Mouse (Mus musculus): ENCODE measurements around the gene Ddx58. TPM values are rescaled to one million over a fixed set of nuclear protein-coding genes. Genes with fewer than 3 reads are reported as not detected.

Ddx58 gene
- polyA plus RNA-seq, 1 experiment, result 19.9 TPM

GRCm38 (mm10) chr4:40234256-40234655 is 5.4 kb downstream of the Ddx58 start:
- TF ChIP-seq POLR2A (IDR thresholded peaks at IDR 0.05; ENCODE audit: low read depth, low read length), result no peak
- TF ChIP-seq CTCF (IDR thresholded peaks at IDR 0.05; ENCODE audit: extremely low read depth, insufficient read length, insufficient replicate concordance, low read depth, low read length), result no peak

GRCm38 (mm10) chr4:40233062-40233664 is 6.5 kb downstream of the Ddx58 start:
- WGBS, result 90% methylated on average over 7 of the region's 7 CpGs
- Histone ChIP-seq H3K4me3 (ENCODE audit: low read depth, low read length) (no peak overlapping the region), H3K36me3 (ENCODE audit: control insufficient read depth, insufficient read depth, low read length) (peaks cover 31% of the 10 kb centered on the region), H3K4me1 (ENCODE audit: control insufficient read depth, insufficient read depth, insufficient read length, low read length) (no peaks in the 10 kb centered on the region), H3K27ac (ENCODE audit: insufficient read depth, low read depth, low read length) (no peak overlapping the region), H3K27me3 (ENCODE audit: control insufficient read depth, insufficient read depth, low read length) (no peaks in the 10 kb centered on the region)
- TF ChIP-seq CTCF (IDR thresholded peaks at IDR 0.05; ENCODE audit: extremely low read depth, insufficient read length, insufficient replicate concordance, low read depth, low read length) (no peak), POLR2A (IDR thresholded peaks at IDR 0.05; ENCODE audit: low read depth, low read length) (no peak)

More at GRCm38 (mm10) chr4:40234256-40234655, 5.4 kb downstream of the Ddx58 start:
- no peak overlapping the region for H3K27ac ChIP-seq (ENCODE audit: insufficient read depth, low read depth, low read length)
- H3K27me3 ChIP-seq (ENCODE audit: control insufficient read depth, insufficient read depth, low read length), result no peaks in the 10 kb centered on the region
- 83% methylated on average over 6 of the region's 6 CpGs for WGBS
- H3K36me3 ChIP-seq (ENCODE audit: control insufficient read depth, insufficient read depth, low read length), result peaks cover 27% of the 10 kb centered on the region
- H3K4me3 ChIP-seq (ENCODE audit: low read depth, low read length), result no peak overlapping the region
- no peaks in the 10 kb centered on the region for H3K4me1 ChIP-seq (ENCODE audit: control insufficient read depth, insufficient read depth, insufficient read length, low read length)

- 90% methylated on average over 6 of the region's 6 CpGs for WGBS
- Histone ChIP-seq H3K27me3 (ENCODE audit: control insufficient read depth, insufficient read depth, low read length) (no peaks in the 10 kb centered on the region), H3K36me3 (ENCODE audit: control insufficient read depth, insufficient read depth, low read length) (peaks cover 46% of the 10 kb centered on the region), H3K4me1 (ENCODE audit: control insufficient read depth, insufficient read depth, insufficient read length, low read length) (no peaks in the 10 kb centered on the region), H3K27ac (ENCODE audit: insufficient read depth, low read depth, low read length) (no peak overlapping the region), H3K4me3 (ENCODE audit: low read depth, low read length) (no peak overlapping the region)
- TF ChIP-seq CTCF (IDR thresholded peaks at IDR 0.05; ENCODE audit: extremely low read depth, insufficient read length, insufficient replicate concordance, low read depth, low read length) (no peak), POLR2A (IDR thresholded peaks at IDR 0.05; ENCODE audit: low read depth, low read length) (no peak)
Measured at GRCm38 (mm10) chr4:40229723-40230122, 9.9 kb downstream of the Ddx58 start.

GRCm38 (mm10) chr4:40227886-40228285 is 11.7 kb downstream of the Ddx58 start:
- no peak for TF ChIP-seq POLR2A (IDR thresholded peaks at IDR 0.05; ENCODE audit: low read depth, low read length)
- no peak for TF ChIP-seq CTCF (IDR thresholded peaks at IDR 0.05; ENCODE audit: extremely low read depth, insufficient read length, insufficient replicate concordance, low read depth, low read length)
- 72% methylated on average over 7 of the region's 7 CpGs for WGBS
- no peak overlapping the region for H3K4me3 ChIP-seq (ENCODE audit: low read depth, low read length)
- no peaks in the 10 kb centered on the region for H3K27me3 ChIP-seq (ENCODE audit: control insufficient read depth, insufficient read depth, low read length)
- H3K4me1 ChIP-seq (ENCODE audit: control insufficient read depth, insufficient read depth, insufficient read length, low read length), result no peaks in the 10 kb centered on the region
- H3K27ac ChIP-seq (ENCODE audit: insufficient read depth, low read depth, low read length), result no peak overlapping the region
- H3K36me3 ChIP-seq (ENCODE audit: control insufficient read depth, insufficient read depth, low read length), result peaks cover 47% of the 10 kb centered on the region

- TF ChIP-seq CTCF (IDR thresholded peaks at IDR 0.05; ENCODE audit: extremely low read depth, insufficient read length, insufficient replicate concordance, low read depth, low read length) (no peak), POLR2A (IDR thresholded peaks at IDR 0.05; ENCODE audit: low read depth, low read length) (no peak)
- H3K27me3 ChIP-seq (ENCODE audit: control insufficient read depth, insufficient read depth, low read length), result no peaks in the 10 kb centered on the region
- peaks cover 49% of the 10 kb centered on the region for H3K36me3 ChIP-seq (ENCODE audit: control insufficient read depth, insufficient read depth, low read length)
- no peak overlapping the region for H3K4me3 ChIP-seq (ENCODE audit: low read depth, low read length)
- 85% methylated on average over 11 of the region's 11 CpGs for WGBS
- no peaks in the 10 kb centered on the region for H3K4me1 ChIP-seq (ENCODE audit: control insufficient read depth, insufficient read depth, insufficient read length, low read length)
- H3K27ac ChIP-seq (ENCODE audit: insufficient read depth, low read depth, low read length), result no peak overlapping the region
Measured at GRCm38 (mm10) chr4:40227131-40227530, 12.5 kb downstream of the Ddx58 start.

- no peak overlapping the region for H3K4me3 ChIP-seq (ENCODE audit: low read depth, low read length)
- no peak overlapping the region for H3K27ac ChIP-seq (ENCODE audit: insufficient read depth, low read depth, low read length)
- TF ChIP-seq CTCF (IDR thresholded peaks at IDR 0.05; ENCODE audit: extremely low read depth, insufficient read length, insufficient replicate concordance, low read depth, low read length) (no peak), POLR2A (IDR thresholded peaks at IDR 0.05; ENCODE audit: low read depth, low read length) (no peak)
- no peaks in the 10 kb centered on the region for H3K4me1 ChIP-seq (ENCODE audit: control insufficient read depth, insufficient read depth, insufficient read length, low read length)
- no peaks in the 10 kb centered on the region for H3K27me3 ChIP-seq (ENCODE audit: control insufficient read depth, insufficient read depth, low read length)
- peaks cover 55% of the 10 kb centered on the region for H3K36me3 ChIP-seq (ENCODE audit: control insufficient read depth, insufficient read depth, low read length)
- WGBS, result 75% methylated on average over 5 of the region's 5 CpGs
Measured at GRCm38 (mm10) chr4:40226095-40226494, 13.5 kb downstream of the Ddx58 start.

- Histone ChIP-seq H3K4me1 (ENCODE audit: control insufficient read depth, insufficient read depth, insufficient read length, low read length) (no peaks in the 10 kb centered on the region), H3K27me3 (ENCODE audit: control insufficient read depth, insufficient read depth, low read length) (no peaks in the 10 kb centered on the region), H3K27ac (ENCODE audit: insufficient read depth, low read depth, low read length) (no peak overlapping the region), H3K4me3 (ENCODE audit: low read depth, low read length) (no peak overlapping the region), H3K36me3 (ENCODE audit: control insufficient read depth, insufficient read depth, low read length) (peaks cover 67% of the 10 kb centered on the region)
- TF ChIP-seq POLR2A (IDR thresholded peaks at IDR 0.05; ENCODE audit: low read depth, low read length), result no peak
- TF ChIP-seq CTCF (IDR thresholded peaks at IDR 0.05; ENCODE audit: extremely low read depth, insufficient read length, insufficient replicate concordance, low read depth, low read length), result no peak
- WGBS, result 75% methylated on average over 21 of the region's 21 CpGs
Measured at GRCm38 (mm10) chr4:40221876-40222585, 17.6 kb downstream of the Ddx58 start.

All from small intestine, adult 2 months (tissue).